Mouse (Mus musculus) layer of hippocampus, postnatal 25 days (tissue): ENCODE results near the gene Trub1. TPM values are rescaled to one million over a fixed set of nuclear protein-coding genes. Genes with fewer than 3 reads are reported as not detected.

Experiments
- DNase-seq, 2 experiments: peaks; one replicate each; pipeline ENCODE4 v3.0.0; 2022; ENCODE audit warnings: mixed read lengths in 2 of 2, low spot score in 1 of 2; ENCODE audit errors: extremely low spot score in 1 of 2
- total RNA-seq, 2 experiments: library from RNA; stranded (reverse); gene quantifications; 2 replicates each; pipeline ENCODE4 v1.2.3; 2021

Trub1 gene
- total RNA-seq, 2 experiments from 2014 or later, result 20.9 to 21.3 TPM

DNA sequence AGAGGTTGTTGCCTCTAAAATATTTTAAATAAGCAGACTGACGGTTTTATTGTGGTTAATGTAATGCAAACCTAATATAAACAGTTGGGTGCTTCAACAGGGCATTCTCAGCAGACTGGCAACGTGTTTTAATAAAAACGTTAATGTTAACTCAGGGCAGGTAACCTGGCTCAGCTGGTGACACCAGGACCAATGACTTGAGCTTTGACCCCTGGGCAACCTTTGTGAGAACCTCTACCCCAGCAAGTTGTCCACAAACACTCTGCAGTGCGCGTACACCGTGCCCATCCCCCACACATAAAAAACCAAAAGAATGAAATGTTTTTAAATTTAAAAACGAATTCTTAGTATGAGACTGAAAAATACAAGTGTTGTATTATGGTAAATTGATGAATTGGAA is 36.8 kb downstream of the Trub1 start:
- DNase-seq, result no peak

DNA sequence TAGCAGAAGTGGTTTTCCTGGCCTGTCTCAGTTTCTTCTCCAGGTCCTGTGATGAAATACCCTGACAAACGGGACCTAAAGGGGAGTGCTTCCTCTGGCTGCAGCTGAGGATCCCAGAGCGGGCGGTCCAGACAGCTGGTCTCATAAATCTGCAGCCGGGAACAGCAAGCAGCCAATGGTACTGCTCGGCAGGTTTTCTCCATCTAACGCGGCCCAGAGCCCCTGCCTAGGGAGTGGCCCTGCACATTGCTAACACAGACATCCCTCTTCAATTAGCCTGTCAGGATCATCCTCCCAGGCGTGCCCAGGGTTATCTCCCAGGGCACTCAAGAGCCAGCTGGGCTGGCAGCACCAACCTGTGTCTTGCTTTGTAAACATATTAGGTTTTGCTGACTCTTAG is 38.3 kb downstream of the Trub1 start:
- DNase-seq, result no peak

DNA sequence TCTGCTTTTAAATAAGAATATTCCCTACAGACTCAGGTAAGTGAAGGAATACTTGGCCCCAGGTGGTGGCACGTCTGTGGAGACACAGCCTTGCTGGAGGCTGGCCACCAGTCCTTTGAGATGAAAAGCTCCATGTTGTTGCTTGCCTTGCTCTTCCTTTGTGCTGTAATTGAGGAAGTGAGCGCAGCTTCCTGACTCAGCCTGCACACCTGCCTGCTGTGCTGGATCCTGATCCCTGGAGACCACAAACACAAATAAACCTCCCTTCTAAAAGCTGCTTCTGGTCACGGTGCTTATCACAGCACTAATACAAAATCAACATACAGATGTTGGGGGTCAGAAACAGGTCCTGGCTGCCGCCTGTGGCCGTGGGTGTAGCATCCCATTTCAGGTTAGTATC is 41.3 kb downstream of the Trub1 start:
- DNase-seq, result no peak

DNA sequence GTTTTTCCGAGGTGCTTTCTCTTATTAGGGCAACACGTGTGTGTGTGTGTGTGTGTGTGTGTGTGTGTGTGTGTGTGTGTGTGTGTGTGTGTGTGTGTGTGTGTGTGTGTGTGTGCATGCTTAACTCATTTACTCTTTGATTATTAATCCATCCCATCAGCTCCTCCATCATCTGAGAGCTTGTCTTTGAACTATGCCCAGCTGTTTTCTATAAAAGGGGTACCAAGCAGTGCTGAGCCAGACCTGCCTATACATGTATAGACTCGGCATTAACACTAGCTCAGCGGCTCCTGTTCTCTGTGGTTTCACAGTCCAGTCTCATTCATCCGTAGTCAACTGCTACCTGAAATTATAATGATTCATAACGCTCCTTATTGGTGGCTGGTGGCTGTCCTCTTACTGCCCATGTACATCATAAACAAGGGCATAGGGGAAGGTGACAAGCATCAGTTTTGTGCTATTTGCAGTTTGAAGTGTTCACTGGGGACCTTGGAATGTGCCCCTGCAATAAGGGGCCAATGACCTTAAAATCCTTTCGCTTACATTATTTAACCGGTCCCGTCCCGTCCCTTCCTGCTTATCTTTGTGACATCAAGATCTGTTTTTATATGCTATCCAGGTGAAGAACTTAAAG is 45.5 kb downstream of the Trub1 start:
- no peak for DNase-seq

DNA sequence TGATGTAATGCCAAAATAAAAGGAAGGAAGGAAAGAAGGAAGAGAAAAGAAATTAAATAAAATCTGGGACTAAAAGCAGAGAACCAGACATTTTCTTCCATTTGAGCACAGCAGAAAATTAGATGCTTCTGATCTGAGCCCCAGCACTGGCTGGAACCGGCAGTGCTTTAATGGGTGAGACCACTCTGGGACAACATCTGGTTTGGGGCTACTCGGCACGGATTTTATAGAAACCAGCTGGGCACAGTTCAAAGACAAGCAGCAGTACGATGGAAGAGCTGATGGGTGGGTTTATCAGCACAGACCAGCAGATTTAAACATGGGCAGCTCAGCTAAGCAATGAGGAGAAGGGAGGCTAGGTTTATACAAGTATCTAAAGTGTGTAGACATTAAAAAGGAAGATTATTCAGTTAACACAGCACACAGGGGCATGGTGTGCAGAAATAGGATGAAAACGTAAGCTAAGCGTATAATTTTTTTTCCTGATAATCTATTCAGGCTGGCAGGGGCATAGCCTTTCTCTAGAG is 46.2 kb downstream of the Trub1 start:
- no peak for DNase-seq

DNA sequence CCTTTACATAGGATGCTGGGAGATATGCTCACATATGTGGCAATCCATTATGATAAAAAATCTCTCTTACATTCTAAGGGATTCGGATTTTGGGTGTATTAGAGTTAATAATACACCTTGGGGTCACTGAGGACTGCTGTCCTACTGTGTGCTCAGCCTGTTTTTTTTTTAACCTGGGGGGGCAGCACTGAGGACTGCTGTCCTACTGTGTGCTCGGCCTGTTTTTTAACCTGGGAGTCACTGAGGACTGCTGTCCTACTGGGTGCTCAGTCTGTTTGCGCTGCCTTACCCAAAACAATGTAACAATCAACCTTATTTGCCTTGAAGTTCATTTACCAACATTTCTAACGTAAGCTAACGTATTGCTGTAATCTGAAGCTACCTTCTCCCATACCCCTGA is 47.5 kb downstream of the Trub1 start:
- DNase-seq, result no peak

DNA sequence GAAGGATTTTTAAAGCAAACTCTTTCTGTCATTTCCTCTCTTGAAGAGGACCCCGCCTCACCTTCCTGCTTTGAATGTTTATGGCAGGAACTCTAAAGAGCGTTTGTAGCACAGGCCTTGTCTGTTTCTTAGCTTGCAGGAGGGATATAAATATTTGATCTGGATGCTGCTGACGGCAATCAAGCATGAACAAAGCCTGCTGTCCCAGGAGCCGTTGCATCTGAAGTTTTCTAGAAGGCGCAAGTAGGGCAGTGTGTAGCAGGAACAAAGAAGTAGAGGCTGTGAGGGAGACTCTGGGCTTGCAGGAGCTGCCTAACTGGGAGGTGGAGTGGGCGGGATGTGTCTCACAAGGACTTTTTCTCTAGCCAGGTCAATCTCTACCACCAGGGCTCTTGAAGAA is 50.4 kb downstream of the Trub1 start:
- DNase-seq, result no peak

DNA sequence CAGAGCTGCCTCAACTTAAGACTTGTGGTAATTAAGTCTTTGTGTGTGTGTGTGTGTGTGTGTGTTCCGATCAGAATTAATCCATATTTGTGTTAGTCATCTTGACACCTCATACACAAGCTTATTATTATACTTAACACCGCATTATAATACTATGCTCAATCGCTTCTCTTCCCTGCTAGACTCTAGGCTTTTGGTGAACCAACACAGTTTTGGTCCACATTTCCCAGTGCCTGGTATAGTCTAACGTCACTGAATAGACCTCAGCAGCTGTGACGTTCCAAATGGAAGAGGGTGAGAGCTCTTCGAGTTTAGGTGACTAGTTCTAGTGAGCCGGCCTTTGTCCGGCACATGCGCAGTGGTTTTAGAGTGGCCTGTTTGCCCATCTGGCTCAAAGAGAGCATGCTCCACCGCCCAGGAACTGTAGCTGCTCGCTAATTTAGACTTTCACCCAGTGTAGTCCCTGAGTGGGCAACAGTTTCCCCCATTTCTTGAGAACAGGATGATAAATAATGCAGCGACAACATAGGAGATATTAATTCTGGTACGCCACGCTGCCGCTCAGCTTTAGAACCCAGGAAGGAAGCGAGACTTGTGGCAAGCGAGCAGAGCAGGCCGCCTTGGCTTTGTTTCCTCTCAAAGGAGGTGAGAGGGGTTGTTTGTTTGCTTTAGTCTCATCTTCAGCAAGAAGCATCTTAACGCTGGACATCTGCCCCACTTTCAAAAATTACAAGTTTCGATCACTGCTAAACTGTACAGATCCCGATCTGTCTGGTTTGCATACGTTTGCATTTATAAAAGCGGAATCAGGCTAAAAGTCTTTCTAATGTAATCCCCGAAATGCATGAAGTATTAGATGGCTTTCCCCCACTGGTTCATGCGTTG is 52.6 kb downstream of the Trub1 start:
- no peak for DNase-seq

DNA sequence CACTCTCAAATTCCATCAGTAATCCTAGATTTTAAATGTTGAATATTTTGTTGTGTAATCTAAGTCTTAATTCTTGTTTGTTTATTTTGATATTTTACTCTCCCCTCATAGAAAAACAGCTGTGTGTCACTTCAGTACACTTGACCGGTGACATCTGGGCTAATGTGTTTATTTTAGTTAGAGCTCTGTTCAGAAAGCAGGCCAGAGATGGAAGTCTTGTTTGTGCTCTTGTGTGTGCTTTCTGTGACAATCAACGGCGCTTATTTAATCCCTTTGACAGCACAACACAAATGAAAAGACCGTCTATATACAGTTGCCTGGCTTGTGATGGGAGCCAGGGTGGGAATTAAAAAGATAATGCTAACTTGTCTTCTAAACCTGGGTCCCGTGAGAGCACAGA is 53.9 kb downstream of the Trub1 start:
- DNase-seq, result no peak

DNA sequence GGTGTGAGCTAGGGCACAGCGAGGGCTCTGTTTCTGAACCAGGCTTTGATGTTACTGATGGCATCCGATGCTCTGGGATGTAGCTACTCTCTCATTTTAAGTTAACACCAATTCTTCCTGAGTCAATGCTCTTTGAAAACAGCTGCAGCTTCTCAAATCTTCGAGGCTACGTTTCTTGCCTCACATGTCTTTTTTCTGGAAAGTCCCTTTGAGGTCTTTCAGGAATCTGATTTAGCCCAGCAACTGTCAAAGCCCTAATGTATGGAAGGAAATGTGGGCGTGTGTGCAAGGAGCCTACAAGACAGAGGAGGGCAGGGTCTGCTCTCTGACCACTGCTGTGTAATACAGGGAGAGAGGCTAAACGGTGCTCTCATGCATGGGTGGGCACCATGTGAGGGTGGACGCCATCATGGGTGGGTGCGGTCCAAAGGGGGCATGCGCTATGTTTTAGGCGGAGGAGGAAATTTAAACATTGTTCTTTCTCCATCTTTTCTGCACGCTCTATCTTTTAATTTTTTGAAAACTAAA is 55.6 kb downstream of the Trub1 start:
- no peak for DNase-seq

DNA sequence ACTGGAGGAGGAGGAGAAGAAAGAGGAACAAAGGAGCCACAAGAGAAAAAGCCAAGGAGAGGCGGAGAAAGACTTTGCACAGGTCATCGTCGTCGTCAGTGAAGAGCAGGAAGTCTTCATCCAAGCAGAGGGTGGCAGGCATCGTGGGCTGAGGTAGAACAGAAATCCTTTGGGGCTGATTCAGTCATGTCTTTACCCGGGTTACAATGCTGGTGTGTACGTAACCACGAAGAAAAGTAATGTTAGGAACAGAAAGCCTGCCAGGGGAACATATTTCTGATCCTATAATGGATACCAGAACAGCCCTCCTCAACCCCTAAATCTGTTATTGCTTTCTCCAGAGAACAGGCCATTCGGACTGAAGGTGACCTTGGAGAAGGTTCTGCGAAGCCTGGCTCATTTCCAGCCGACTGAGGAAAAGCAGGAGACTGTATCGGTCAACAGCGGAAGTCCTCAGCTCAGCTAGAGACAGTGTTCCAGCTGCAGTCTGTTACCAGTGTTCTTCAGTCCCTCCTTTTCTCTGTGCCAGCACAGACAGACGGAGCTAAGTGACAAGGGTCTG is 57.1 kb downstream of the Trub1 start:
- no peak for DNase-seq

DNA sequence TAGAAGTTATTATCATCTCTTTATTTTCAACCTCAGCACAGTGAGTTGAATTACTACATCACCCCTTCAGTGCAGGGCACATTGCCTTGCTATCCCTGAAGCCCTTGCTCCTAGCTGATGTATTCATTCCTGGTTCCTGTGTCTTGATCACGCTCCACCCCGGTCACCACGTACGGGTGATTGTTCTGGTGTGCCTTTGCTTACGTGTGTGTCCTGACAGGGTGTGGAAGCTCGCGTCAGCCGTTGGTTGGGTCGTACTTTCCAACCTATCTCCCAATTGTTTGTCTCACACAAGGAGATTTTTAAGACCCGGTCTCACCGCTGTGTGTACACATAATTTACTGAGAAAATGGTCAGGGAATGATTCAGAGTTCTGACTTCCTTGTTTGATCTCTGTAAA is 58.1 kb downstream of the Trub1 start:
- DNase-seq, result no peak

DNA sequence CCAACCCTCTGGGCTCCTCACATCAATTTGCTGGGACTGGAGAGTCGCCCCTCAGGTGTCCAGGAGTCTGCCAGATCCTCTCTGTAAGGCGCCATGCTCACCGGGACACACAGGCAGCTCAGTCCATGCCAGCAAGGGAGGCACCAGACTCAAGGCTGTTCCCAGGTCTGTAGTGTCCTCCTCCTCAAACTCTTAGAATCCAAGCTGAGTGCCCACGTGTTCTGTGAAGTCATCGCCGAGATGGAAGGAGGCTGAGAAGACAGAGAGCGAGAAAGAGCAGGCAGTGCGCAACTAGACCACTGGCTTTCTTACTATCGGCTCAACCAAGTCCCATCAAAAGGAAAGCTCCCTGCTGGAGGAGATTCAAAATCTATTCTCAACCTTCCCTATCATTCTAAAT is 60.4 kb downstream of the Trub1 start:
- no peak for DNase-seq

DNA sequence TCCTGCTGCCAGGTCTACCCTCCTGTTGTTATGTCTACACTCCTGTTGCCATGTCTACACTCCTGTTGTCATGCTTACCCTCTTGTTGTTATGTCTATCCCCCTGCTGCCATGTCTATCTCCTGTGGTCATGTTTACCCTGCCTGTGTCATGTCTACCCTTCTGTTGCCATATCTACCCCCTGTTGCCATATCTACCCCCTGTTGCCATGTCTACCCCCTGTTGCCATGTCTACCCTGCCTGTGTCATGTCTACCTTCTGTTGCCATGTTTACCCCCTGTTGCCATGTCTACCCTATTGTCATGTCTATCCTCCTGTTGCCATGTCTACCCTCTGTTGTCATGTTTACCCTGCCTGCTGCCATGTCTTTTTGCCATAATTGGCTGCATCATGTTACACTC is 69.0 kb downstream of the Trub1 start:
- DNase-seq, result no peak

DNA sequence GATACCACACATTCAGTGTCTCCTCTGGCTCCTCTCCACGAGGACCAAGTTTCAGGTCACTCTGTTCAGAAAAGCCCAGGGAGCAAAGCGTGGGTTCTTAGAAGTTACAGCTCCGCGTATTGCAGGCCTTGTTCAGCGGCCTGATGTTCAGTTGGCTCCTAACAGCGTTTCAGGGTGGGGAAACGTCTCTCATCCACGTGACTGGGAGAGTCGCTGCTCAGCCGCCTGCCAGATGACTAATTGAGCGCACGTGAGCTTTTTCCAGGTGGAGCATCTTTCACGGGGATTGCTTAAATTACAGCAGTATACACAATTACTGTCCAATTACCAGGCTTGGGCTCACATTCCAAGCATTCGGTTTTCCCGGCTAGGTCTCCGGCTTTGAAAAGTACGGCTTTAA is 70.7 kb downstream of the Trub1 start:
- peak in 1 of 2 experiments; percentile 27 for DNase-seq

DNA sequence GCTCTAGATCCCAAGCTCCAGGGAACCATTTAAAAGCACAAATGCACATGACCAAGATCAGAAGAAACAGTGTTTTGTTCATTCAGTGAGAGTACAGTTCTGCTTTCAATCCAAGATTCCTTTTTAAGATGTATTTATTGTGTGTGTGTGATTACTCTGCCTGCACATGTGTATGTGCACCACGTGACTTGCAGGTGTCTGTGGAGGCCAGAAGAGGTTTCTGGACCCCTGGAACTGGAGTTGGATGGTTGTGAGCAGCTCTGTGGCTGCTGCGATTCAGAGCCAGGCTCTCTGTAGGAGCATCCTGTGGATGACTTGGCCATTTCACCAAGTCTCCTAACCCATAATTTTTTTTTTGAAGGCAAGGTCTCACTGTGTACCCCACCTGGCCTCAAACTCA is 73.0 kb downstream of the Trub1 start:
- no peak for DNase-seq

DNA sequence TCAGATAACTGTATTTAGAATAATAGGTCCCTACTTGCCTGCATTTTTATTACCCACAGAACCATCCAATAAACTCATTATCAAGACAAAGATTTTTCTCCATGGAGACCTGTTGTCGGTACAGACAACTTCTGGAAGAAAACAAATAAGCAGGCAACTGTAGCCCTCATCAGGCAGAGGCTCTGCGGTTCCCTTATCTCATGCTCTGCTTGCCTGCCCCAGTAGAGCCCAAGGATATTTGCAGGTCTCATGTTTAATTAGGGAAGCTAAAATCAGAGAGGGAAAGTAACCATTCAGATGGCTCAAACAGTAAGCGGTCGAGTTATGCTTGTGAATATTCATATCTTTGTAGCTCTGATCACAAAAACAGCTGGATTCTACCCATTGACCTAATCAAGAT is 77.5 kb downstream of the Trub1 start:
- DNase-seq, result no peak

DNA sequence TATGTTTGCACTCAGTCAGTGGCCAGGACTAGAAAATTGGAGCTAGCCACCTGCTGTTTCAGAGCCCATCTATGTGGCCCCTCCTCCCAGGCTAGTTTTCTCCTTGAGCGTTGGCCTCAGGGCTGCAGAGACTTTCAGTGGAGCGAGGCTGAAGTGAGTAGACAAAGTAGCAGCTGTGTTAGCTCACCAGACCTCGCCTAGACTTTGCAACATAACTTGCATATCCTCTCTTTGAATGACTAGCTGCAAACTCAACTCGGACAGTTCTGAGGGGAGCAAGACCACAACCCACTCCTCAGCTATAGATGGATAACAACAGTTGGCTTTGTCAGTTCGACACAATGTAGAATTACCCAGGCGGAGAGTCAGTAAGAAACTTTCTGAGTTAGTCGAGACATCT is 81.5 kb downstream of the Trub1 start:
- no peak for DNase-seq

DNA sequence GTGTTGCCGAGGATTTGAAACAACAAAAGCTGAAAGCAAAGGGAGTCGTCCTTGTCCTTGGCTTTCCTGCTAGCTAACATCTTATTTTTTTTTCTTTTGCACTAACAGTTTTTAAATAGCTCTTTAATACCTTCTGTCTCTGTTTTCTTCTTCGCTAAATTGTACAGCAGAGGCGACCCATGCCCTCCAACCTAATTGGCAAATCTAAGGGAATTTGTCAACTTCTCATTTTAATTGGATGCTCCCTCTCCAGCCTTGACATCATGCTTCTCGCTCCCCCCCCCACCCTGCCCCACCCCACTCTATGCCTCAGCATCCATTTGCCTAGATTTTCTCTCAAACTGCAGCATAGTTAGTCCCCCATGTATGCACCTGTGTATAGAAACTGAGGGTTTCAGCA is 83.8 kb downstream of the Trub1 start:
- DNase-seq, result no peak

DNA sequence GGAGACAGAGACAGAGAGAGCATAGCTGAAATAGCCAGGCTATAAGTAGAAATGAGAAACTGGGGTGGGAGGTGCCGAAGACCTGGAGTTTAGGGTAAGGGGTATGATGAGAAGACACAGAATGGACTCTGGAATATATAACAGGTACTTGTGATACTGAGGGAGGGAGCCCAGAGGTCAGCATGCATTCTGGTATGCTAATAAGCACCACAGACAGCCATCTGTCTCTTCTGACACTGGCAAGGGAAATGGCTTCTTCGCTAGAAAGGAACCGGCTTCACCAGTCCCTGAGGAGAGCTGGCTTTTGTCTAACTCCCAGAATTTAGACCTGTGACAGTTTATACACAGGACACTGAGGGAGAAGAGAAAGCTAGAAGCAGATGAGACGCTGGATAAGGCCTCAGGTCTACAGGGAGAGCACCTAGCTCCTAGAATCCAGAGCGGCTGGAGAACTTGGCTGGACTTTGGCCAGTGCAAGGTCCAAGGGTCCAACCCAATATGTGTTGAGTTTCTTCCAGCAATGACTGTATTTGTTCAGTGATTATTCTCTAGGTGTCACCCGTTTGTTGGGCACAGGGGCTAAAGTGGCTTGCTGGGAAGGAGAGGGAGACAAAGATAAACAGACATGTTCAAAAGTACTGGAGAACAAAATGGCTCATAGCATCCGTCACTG is 84.9 kb downstream of the Trub1 start:
- no peak for DNase-seq

DNA sequence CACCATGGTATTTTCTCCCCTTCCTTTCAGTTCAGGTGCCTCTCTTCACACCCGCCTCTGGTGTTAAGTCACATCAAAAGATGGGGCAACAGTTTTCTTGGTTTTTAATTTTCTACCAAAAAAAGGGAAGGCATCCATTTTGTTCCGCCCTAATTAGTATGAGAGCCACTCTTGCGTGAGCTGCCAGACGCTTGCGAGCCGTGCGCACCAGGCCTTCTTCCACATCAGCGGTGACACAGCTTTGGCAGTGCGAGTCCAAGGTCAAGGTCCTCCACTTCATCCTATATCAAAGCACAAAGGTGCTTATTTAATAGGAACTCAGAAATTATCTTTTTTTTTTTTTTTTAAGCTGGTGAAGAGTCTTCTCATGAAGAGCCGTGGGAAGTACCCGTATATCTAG is 87.4 kb downstream of the Trub1 start:
- no peak for DNase-seq
